Mouse (Mus musculus) myocyte (in vitro differentiated cells): ENCODE measurements around the gene Hsd17b2.

Experiments used
- CEBPB ChIP-seq: IDR thresholded peaks from 2 replicates; pipeline ENCODE4 v1.6.1; 2011; ENCODE audit warnings: mild to moderate bottlenecking, moderate library complexity; ENCODE audit not compliant: poor library complexity, insufficient read depth, severe bottlenecking
- E2F4 ChIP-seq: IDR thresholded peaks from one replicate; pipeline ENCODE4 v1.6.1; 2011; ENCODE audit warnings: mild to moderate bottlenecking, control low read depth, moderate library complexity; ENCODE audit not compliant: insufficient read depth
- MAX ChIP-seq: IDR thresholded peaks from one replicate; pipeline ENCODE4 v1.6.1; 2011; ENCODE audit warnings: low read depth, mild to moderate bottlenecking, control low read depth
- MYOD1 ChIP-seq, 3 experiments: IDR thresholded peaks; one replicate each; pipeline ENCODE4 v1.6.1; 2011; ENCODE audit warnings: control low read depth in 2 of 3, low read depth in 2 of 3, mild to moderate bottlenecking in 2 of 3, moderate library complexity in 1 of 3; ENCODE audit not compliant: insufficient read length in 2 of 3, control insufficient read depth in 1 of 3
- MYOG ChIP-seq, 3 experiments: IDR thresholded peaks; one replicate each; pipeline ENCODE4 v1.6.1; 2011; ENCODE audit warnings: control low read depth in 2 of 3, low read depth in 2 of 3, mild to moderate bottlenecking in 2 of 3; ENCODE audit not compliant: insufficient read length in 2 of 3, control insufficient read depth in 1 of 3, insufficient read depth in 1 of 3
- POLR2A ChIP-seq: IDR thresholded peaks from one replicate; pipeline ENCODE4 v1.6.1; 2011; ENCODE audit warnings: low read depth, mild to moderate bottlenecking, control low read depth, moderate library complexity; ENCODE audit not compliant: insufficient read length
- POLR2AphosphoS2 ChIP-seq: IDR thresholded peaks from one replicate; pipeline ENCODE4 v1.6.1; 2011; ENCODE audit warnings: low read depth, control low read depth; ENCODE audit not compliant: insufficient read length
- SRF ChIP-seq: IDR thresholded peaks from one replicate; pipeline ENCODE4 v1.6.1; 2011; ENCODE audit warnings: low read depth; ENCODE audit not compliant: control insufficient read depth, insufficient read length
- TCF12 ChIP-seq: IDR thresholded peaks from one replicate; pipeline ENCODE4 v1.6.1; 2011; ENCODE audit warnings: mild to moderate bottlenecking, control low read depth; ENCODE audit not compliant: poor library complexity, insufficient read depth, severe bottlenecking
- USF1 ChIP-seq: IDR thresholded peaks from one replicate; pipeline ENCODE4 v1.6.1; 2011; ENCODE audit warnings: low read depth, mild to moderate bottlenecking, control low read depth, moderate library complexity

GRCm38 (mm10) chr8:117660358-117661031 lies 41.2 kb upstream of the Hsd17b2 start:
- no peak for TF ChIP-seq E2F4
- no peak for TF ChIP-seq TCF12
- no peak for TF ChIP-seq POLR2A
- no peak for TF ChIP-seq USF1
- no peak for TF ChIP-seq CEBPB
- TF ChIP-seq MAX = no peak
- no peak for TF ChIP-seq MYOD1 (IDR thresholded peaks at IDR 0.05; ENCODE audit: control insufficient read depth in 1 of 3, insufficient read length in 2 of 3, low read depth in 2 of 3)
- no peak for TF ChIP-seq POLR2AphosphoS2
- no peak for TF ChIP-seq SRF
- no peak for TF ChIP-seq MYOG (IDR thresholded peaks at IDR 0.05; ENCODE audit: control insufficient read depth in 1 of 3, insufficient read depth in 1 of 3, insufficient read length in 2 of 3, low read depth in 2 of 3)
